Mouse (Mus musculus) C2C12 (cell line): Measurements from ENCODE around the gene Camta1.

ENCODE experiments used
- CTCF ChIP-seq: IDR thresholded peaks from one replicate; pipeline ENCODE4 v1.5.1; 2011; ENCODE audit not compliant: control insufficient read depth, insufficient read depth, insufficient read length
- FOSL1 ChIP-seq: IDR thresholded peaks from one replicate; pipeline ENCODE4 v1.8.0; 2011; ENCODE audit warnings: mild to moderate bottlenecking, low read length; ENCODE audit not compliant: poor library complexity, insufficient read depth, severe bottlenecking
- MAX ChIP-seq: IDR thresholded peaks from one replicate; pipeline ENCODE4 v1.6.1; 2011; ENCODE audit warnings: mild to moderate bottlenecking, control low read depth
- MYOD1 ChIP-seq: IDR thresholded peaks from one replicate; pipeline ENCODE4 v1.6.1; 2011; ENCODE audit warnings: low read depth; ENCODE audit not compliant: control insufficient read depth, insufficient read length

DNA sequence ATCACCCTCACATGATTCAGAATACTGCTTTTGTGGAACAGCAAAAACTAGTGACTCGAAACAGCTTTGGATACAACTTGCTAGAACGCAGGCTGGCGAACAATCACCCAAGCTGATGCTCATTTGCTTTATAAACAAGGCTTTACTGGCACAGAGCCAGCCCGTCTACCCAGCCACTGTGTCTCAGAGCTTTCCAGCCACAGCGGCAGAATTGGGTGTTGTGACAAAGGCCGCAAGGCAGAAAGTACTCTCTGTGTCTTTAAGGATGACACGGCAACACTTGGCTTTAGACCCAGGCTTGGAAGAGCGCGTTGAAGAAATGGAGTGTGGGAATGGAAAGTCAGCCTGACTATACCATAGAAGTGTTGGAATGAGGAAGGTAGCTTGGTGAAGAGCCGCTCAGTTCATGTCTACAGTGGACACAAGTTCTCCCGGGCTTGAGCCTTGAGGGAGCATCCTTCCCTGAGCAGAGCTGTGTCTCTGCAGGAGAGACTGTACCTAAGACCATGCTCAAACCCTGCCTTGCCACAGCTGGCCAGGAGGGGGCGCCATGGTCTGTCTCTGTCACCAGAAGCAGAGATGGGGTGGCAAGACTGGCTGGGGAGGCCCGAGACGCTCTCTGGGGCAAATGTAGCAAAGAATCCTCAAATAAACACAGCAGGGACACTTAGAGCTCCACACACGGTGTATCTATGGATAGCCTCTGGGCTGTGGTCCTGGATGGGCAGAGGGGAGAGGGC lies 645.0 kb downstream of the Camta1 start:
- TF ChIP-seq CTCF (no peak), MAX (no peak), MYOD1 (no peak), FOSL1 (no peak)
